Mouse (Mus musculus) myocyte (in vitro differentiated cells): ENCODE data around the gene Negr1. TPM values are rescaled to one million over a fixed set of nuclear protein-coding genes. Genes with fewer than 3 reads are reported as not detected.

Experiments used
- H3K27me3 ChIP-seq: one replicate; pipeline ENCODE4 v1.6.1; 2011; ENCODE audit not compliant: control insufficient read depth, insufficient read depth, insufficient read length
- H3K36me3 ChIP-seq: one replicate; pipeline ENCODE4 v1.6.1; 2011; ENCODE audit not compliant: control insufficient read depth, insufficient read depth
- H3K4me2 ChIP-seq: one replicate; pipeline ENCODE4 v1.6.1; 2011; ENCODE audit warnings: low read depth, control low read depth
- H3K4me3 ChIP-seq: one replicate; pipeline ENCODE4 v1.5.1; 2011; ENCODE audit warnings: mild to moderate bottlenecking, control low read depth, moderate library complexity
- H3K79me2 ChIP-seq: one replicate; pipeline ENCODE4 v1.6.1; 2011; ENCODE audit not compliant: control insufficient read depth, insufficient read depth
- H3ac ChIP-seq: one replicate; pipeline ENCODE4 v1.6.1; 2011; ENCODE audit not compliant: control insufficient read depth, insufficient read length
- CEBPB ChIP-seq: IDR thresholded peaks from 2 replicates; pipeline ENCODE4 v1.6.1; 2011; ENCODE audit warnings: mild to moderate bottlenecking, moderate library complexity; ENCODE audit not compliant: poor library complexity, insufficient read depth, severe bottlenecking
- E2F4 ChIP-seq: IDR thresholded peaks from one replicate; pipeline ENCODE4 v1.6.1; 2011; ENCODE audit warnings: mild to moderate bottlenecking, control low read depth, moderate library complexity; ENCODE audit not compliant: insufficient read depth
- MAX ChIP-seq: IDR thresholded peaks from one replicate; pipeline ENCODE4 v1.6.1; 2011; ENCODE audit warnings: low read depth, mild to moderate bottlenecking, control low read depth
- MYOD1 ChIP-seq, 3 experiments: IDR thresholded peaks; one replicate each; pipeline ENCODE4 v1.6.1; 2011; ENCODE audit warnings: control low read depth in 2 of 3, low read depth in 2 of 3, mild to moderate bottlenecking in 2 of 3, moderate library complexity in 1 of 3; ENCODE audit not compliant: insufficient read length in 2 of 3, control insufficient read depth in 1 of 3
- MYOG ChIP-seq, 3 experiments: IDR thresholded peaks; one replicate each; pipeline ENCODE4 v1.6.1; 2011; ENCODE audit warnings: control low read depth in 2 of 3, low read depth in 2 of 3, mild to moderate bottlenecking in 2 of 3; ENCODE audit not compliant: insufficient read length in 2 of 3, control insufficient read depth in 1 of 3, insufficient read depth in 1 of 3
- POLR2A ChIP-seq: IDR thresholded peaks from one replicate; pipeline ENCODE4 v1.6.1; 2011; ENCODE audit warnings: low read depth, mild to moderate bottlenecking, control low read depth, moderate library complexity; ENCODE audit not compliant: insufficient read length
- POLR2AphosphoS2 ChIP-seq: IDR thresholded peaks from one replicate; pipeline ENCODE4 v1.6.1; 2011; ENCODE audit warnings: low read depth, control low read depth; ENCODE audit not compliant: insufficient read length
- REST ChIP-seq: IDR thresholded peaks from one replicate; pipeline ENCODE4 v1.6.1; 2011; ENCODE audit warnings: mild to moderate bottlenecking, control low read depth, moderate library complexity; ENCODE audit not compliant: insufficient read depth, insufficient read length
- SRF ChIP-seq: IDR thresholded peaks from one replicate; pipeline ENCODE4 v1.6.1; 2011; ENCODE audit warnings: low read depth; ENCODE audit not compliant: control insufficient read depth, insufficient read length
- TCF12 ChIP-seq: IDR thresholded peaks from one replicate; pipeline ENCODE4 v1.6.1; 2011; ENCODE audit warnings: mild to moderate bottlenecking, control low read depth; ENCODE audit not compliant: poor library complexity, insufficient read depth, severe bottlenecking
- TCF3 ChIP-seq: IDR thresholded peaks from one replicate; pipeline ENCODE4 v1.6.1; 2011; ENCODE audit warnings: low read depth, control low read depth; ENCODE audit not compliant: insufficient read length
- USF1 ChIP-seq: IDR thresholded peaks from one replicate; pipeline ENCODE4 v1.6.1; 2011; ENCODE audit warnings: low read depth, mild to moderate bottlenecking, control low read depth, moderate library complexity
- polyA plus RNA-seq: library from polyadenylated mRNA; unstranded; fragments of >200 nt; fragmentation: generic; extraction: Trizol; gene quantifications from one replicate; pipeline ENCODE4 v1.2.1, GENCODE M21; 2012; ENCODE audit warnings: missing spikeins

The Negr1 gene
- polyA plus RNA-seq, 1 experiment = 0.01 TPM

DNA sequence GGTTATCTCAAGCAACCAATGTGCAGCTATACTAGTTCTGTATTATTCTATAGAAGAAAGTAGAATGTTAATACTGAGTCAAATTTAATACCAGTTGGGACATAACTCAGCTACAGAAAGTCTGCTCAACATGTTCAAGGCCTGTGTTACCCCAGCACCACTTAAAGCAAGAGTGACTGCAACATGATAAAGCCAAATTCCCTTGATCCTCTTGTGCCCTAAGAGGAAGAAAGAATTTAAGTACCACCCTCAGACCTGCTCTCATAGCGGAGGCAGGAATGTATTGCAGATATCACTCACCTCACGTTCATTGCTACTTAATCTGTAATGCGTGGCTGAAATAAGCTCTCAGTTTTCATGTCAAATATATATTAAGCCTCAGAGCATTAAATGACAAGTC, 631.5 kb downstream of the Negr1 start:
- TF ChIP-seq MYOD1 (IDR thresholded peaks at IDR 0.05; ENCODE audit: control insufficient read depth in 1 of 3, insufficient read length in 2 of 3, low read depth in 2 of 3) (no peak), MAX (no peak), E2F4 (no peak), SRF (no peak), TCF3 (no peak), MYOG (IDR thresholded peaks at IDR 0.05; ENCODE audit: control insufficient read depth in 1 of 3, insufficient read depth in 1 of 3, insufficient read length in 2 of 3, low read depth in 2 of 3) (no peak), POLR2AphosphoS2 (no peak), TCF12 (no peak), USF1 (no peak), POLR2A (no peak), CEBPB (no peak), REST (no peak)
- Histone ChIP-seq H3ac (no peak overlapping the region), H3K79me2 (no peaks in the 10 kb centered on the region), H3K27me3 (no peaks in the 10 kb centered on the region), H3K36me3 (no peaks in the 10 kb centered on the region), H3K4me2 (no peak overlapping the region), H3K4me3 (no peak overlapping the region)

DNA sequence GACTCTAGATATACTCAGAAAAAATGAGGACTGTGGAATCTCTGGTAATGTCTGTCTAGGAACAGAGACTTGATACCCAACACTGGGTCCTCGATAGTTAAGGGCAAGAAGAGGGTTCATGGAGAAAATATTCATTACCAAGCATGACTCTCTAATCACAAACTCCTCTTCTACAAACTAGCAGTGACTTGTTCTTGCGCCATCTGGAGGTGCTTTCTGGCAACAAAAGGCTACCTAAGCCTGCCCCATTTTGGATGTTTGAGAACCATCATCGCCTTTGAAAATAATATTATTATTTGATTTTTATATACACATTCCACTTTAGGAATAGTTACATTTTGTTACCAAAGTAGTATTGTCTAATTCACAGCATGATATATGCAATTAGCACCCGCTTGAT, 637.1 kb downstream of the Negr1 start:
- H3K79me2 ChIP-seq = no peaks in the 10 kb centered on the region
- H3K36me3 ChIP-seq = no peaks in the 10 kb centered on the region
- no peak overlapping the region for H3ac ChIP-seq
- H3K4me2 ChIP-seq = no peak overlapping the region
- TF ChIP-seq E2F4 (no peak), MYOD1 (IDR thresholded peaks at IDR 0.05; ENCODE audit: control insufficient read depth in 1 of 3, insufficient read length in 2 of 3, low read depth in 2 of 3) (no peak), MYOG (IDR thresholded peaks at IDR 0.05; ENCODE audit: control insufficient read depth in 1 of 3, insufficient read depth in 1 of 3, insufficient read length in 2 of 3, low read depth in 2 of 3) (no peak), CEBPB (no peak), REST (no peak), POLR2A (no peak), TCF12 (no peak), TCF3 (no peak), MAX (no peak), SRF (no peak), POLR2AphosphoS2 (no peak), USF1 (no peak)
- H3K27me3 ChIP-seq = no peaks in the 10 kb centered on the region
- H3K4me3 ChIP-seq = no peak overlapping the region

DNA sequence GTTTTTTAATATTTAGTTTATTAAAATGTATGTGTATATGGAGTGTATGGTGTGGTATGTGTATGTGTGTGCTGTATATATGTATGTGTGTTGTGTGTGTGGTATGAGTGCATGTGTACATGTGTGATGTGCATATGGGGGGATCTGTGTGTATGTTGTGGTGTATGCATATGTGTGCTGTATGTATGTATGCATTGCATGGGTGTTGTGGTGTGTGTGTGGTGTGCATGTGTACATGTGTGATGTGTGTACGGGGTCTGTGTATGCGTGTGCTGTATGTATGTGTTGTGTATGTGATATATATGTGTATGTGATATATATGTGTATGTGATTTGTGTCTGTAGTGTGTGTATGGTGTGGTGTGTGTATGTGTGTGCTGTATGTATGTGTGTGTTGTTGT, 640.1 kb downstream of the Negr1 start:
- Histone ChIP-seq H3K4me2 (no peak overlapping the region), H3ac (no peak overlapping the region), H3K79me2 (no peaks in the 10 kb centered on the region), H3K4me3 (no peak overlapping the region), H3K36me3 (no peaks in the 10 kb centered on the region), H3K27me3 (no peaks in the 10 kb centered on the region)
- no peak for TF ChIP-seq CEBPB
- no peak for TF ChIP-seq POLR2AphosphoS2
- no peak for TF ChIP-seq REST
- TF ChIP-seq E2F4 = no peak
- no peak for TF ChIP-seq MAX
- TF ChIP-seq USF1 = no peak
- TF ChIP-seq TCF12 = no peak
- TF ChIP-seq MYOD1 (IDR thresholded peaks at IDR 0.05; ENCODE audit: control insufficient read depth in 1 of 3, insufficient read length in 2 of 3, low read depth in 2 of 3) = no peak
- TF ChIP-seq MYOG (IDR thresholded peaks at IDR 0.05; ENCODE audit: control insufficient read depth in 1 of 3, insufficient read depth in 1 of 3, insufficient read length in 2 of 3, low read depth in 2 of 3) = no peak
- TF ChIP-seq POLR2A = no peak
- TF ChIP-seq TCF3 = no peak
- no peak for TF ChIP-seq SRF

DNA sequence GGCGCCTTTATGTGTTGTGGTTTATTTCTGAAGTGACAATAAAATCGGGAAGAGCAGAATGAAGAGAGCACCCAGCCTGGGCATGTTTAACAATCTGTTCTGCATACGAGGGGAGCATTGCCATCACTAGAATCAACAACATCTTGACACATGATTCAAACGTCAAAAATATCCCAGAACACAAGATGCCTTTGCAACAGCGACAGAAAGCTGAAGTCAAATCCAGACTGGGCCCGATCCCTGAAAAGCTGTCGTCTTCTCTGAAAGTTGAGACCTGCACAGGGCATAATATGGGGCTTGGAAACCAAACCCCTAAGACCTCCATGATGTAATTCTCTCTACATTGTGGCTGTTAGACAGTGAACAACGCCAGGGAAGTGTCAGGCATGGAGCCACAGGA, 642.0 kb downstream of the Negr1 start:
- H3K4me2 ChIP-seq = no peak overlapping the region
- TF ChIP-seq MYOG (IDR thresholded peaks at IDR 0.05; ENCODE audit: control insufficient read depth in 1 of 3, insufficient read depth in 1 of 3, insufficient read length in 2 of 3, low read depth in 2 of 3) (no peak), MYOD1 (IDR thresholded peaks at IDR 0.05; ENCODE audit: control insufficient read depth in 1 of 3, insufficient read length in 2 of 3, low read depth in 2 of 3) (no peak), SRF (no peak), MAX (no peak)
- H3K27me3 ChIP-seq = no peaks in the 10 kb centered on the region
- no peaks in the 10 kb centered on the region for H3K36me3 ChIP-seq
- no peak overlapping the region for H3K4me3 ChIP-seq
- no peaks in the 10 kb centered on the region for H3K79me2 ChIP-seq
- H3ac ChIP-seq = no peak overlapping the region

DNA sequence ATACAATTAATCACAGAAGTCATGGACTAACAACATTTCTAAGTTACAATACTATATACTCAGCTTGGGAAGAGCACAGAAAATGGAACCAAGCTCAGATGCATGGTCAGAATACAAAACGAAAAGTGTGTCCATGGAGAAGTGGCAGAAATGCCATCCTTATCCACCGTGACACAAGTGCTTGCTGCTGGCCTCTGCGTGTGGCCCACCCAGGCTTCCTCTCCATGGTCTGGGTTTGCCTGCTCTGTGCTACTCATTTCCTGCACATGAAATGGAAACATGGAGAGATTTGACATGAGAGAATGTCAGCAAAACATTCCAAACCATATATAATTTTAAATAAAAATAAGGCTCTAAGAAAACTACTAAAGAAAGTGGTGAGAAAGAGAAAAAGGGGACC, 645.2 kb downstream of the Negr1 start:
- TF ChIP-seq USF1 = no peak
- no peak for TF ChIP-seq E2F4
- TF ChIP-seq MYOG (IDR thresholded peaks at IDR 0.05; ENCODE audit: control insufficient read depth in 1 of 3, insufficient read depth in 1 of 3, insufficient read length in 2 of 3, low read depth in 2 of 3) = no peak

More for the DNA sequence above, 645.2 kb downstream of the Negr1 start:
- no peak overlapping the region for H3ac ChIP-seq
- no peaks in the 10 kb centered on the region for H3K36me3 ChIP-seq
- H3K27me3 ChIP-seq = no peaks in the 10 kb centered on the region
- no peak overlapping the region for H3K4me2 ChIP-seq
- H3K79me2 ChIP-seq = no peaks in the 10 kb centered on the region
- H3K4me3 ChIP-seq = no peak overlapping the region
